Mouse (Mus musculus): ENCODE data around the gene Arhgap35. TPM values are rescaled to one million over a fixed set of nuclear protein-coding genes. Genes with fewer than 3 reads are reported as not detected.
A peak's percentile ranks its signal among the peaks of the same experiment; 100 is the strongest.

Arhgap35 gene
- polyA plus RNA-seq, 1 experiment from 2014 or later = 40.0 TPM

DNA sequence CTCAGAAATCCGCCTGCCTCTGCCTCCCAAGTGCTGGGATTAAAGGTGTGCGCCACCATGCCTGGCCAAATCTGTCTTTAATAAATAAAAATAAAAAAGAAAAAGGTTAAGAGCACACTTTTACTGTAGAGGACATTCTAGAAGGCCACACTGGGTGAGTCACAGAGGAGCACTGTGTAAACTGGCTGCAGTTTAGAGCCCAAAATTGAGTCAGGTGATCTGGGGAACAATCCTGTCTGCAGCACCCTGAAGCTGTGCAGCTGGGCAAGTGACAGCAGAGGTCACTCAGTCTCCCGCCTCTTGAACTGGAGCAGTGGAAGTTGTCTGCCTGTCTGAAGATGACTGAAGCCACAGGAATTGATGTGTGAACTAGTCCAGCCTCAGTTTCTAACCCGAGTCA, 113.2 kb downstream of the Arhgap35 start:
- Histone ChIP-seq H3K36me3 (peaks cover 83% of the 10 kb centered on the region), H3K4me1 (no peaks in the 10 kb centered on the region), H3K4me3 (no peak overlapping the region), H3K27ac (no peak overlapping the region), H3K9ac (no peak overlapping the region), H3K27me3 (no peaks in the 10 kb centered on the region), H3K4me2 (replicated peaks) (no peak overlapping the region), H3K9me3 (replicated peaks) (no peaks in the 10 kb centered on the region)
- no peak for ATAC-seq (ENCODE audit: low FRiP score)
- 89% methylated on average over 4 of the region's 4 CpGs for WGBS

- no peak overlapping the region for H3K4me2 ChIP-seq (replicated peaks)
- H3K27me3 ChIP-seq = no peaks in the 10 kb centered on the region
- H3K4me1 ChIP-seq = no peaks in the 10 kb centered on the region
- H3K4me3 ChIP-seq = no peak overlapping the region
- H3K9me3 ChIP-seq (replicated peaks) = no peaks in the 10 kb centered on the region
- peaks cover 82% of the 10 kb centered on the region for H3K36me3 ChIP-seq
- peak; percentile 43; the same call in 1 of the 2 replicates for ATAC-seq (ENCODE audit: low FRiP score)
- 67% methylated on average over 6 of the region's 6 CpGs for WGBS
- no peak overlapping the region for H3K9ac ChIP-seq
- no peak overlapping the region for H3K27ac ChIP-seq
Measured at GRCm38 (mm10) chr7:16499671-16500104, 115.1 kb downstream of the Arhgap35 start.

DNA sequence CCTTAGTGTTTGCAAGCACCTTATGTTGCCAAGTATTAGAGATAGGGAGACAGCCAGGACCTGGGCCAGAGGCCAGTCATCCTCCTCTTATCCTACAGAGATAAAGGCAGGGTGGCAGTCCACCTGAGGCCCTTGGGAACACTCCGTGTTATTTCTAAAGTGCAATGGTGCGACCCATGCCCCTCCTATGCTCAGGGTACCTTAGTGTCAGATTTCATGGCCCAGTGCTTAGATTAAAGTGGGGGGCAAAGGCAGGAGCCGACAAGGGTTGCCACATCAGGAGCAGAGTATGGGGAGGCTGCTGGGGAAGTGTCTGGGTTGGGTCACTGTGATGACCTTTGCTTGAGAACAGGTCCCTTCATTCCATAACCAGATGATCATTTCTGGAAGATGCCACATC, 118.5 kb downstream of the Arhgap35 start:
- Histone ChIP-seq H3K36me3 (peaks cover 57% of the 10 kb centered on the region), H3K9me3 (replicated peaks) (no peaks in the 10 kb centered on the region), H3K4me3 (no peak overlapping the region), H3K27me3 (no peaks in the 10 kb centered on the region), H3K4me2 (replicated peaks) (no peak overlapping the region), H3K4me1 (no peaks in the 10 kb centered on the region), H3K27ac (no peak overlapping the region), H3K9ac (no peak overlapping the region)
- WGBS = 83% methylated on average over 3 of the region's 3 CpGs
- ATAC-seq (ENCODE audit: low FRiP score) = no peak

DNA sequence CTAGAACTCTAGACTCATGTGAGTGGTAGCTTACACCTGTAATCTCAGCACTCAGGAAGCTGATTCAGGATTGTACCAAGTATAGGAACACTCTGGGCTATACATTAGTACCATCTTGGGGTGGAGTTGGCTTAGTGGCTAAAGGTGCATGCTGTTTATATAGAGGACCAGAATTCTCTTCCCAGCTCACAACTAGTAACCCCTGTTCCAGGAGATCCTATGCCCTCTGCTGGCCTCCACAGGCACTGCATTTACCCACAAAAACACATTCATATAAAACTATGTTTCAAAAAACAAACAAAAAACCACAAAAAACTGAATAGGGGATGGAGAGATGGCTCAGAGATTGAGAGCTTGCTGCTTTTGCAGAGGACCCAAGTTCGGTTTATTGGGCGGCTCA, 121.4 kb downstream of the Arhgap35 start:
- 31% methylated on average over 2 of the region's 2 CpGs for WGBS
- Histone ChIP-seq H3K27me3 (no peaks in the 10 kb centered on the region), H3K36me3 (peaks cover 39% of the 10 kb centered on the region), H3K9me3 (replicated peaks) (no peaks in the 10 kb centered on the region), H3K4me1 (no peaks in the 10 kb centered on the region), H3K4me3 (no peak overlapping the region), H3K4me2 (replicated peaks) (no peak overlapping the region), H3K27ac (no peak overlapping the region), H3K9ac (no peak overlapping the region)
- ATAC-seq (ENCODE audit: low FRiP score) = no peak; the same call in 1 of the 2 replicates

DNA sequence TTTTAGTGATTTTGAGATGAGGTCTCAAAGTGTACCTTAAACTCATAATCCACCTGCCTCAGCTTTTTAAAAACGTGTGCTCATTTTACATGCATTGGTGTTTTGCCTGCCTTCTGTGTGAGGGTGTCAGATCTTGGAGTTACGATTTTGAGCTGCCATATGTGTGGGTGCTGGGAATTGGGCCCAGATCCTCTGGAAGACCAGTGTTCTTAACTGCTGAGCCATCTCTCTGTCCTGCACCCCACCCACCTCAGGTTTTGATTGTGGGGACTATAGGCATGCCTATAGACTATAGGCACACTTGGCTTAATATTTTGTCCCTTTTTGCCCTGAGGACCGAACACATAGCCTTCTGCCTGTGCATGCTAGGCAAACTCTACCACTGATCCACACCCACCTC, 122.6 kb downstream of the Arhgap35 start:
- no peak overlapping the region for H3K4me2 ChIP-seq (replicated peaks)
- no peaks in the 10 kb centered on the region for H3K9me3 ChIP-seq (replicated peaks)
- H3K4me3 ChIP-seq = no peak overlapping the region
- H3K27ac ChIP-seq = no peak overlapping the region
- H3K27me3 ChIP-seq = no peaks in the 10 kb centered on the region
- WGBS = 66% methylated on average over 3 of the region's 3 CpGs
- H3K4me1 ChIP-seq = no peaks in the 10 kb centered on the region
- H3K36me3 ChIP-seq = peaks cover 28% of the 10 kb centered on the region
- no peak overlapping the region for H3K9ac ChIP-seq
- ATAC-seq (ENCODE audit: low FRiP score) = no peak

- Histone ChIP-seq H3K27ac (no peak overlapping the region), H3K27me3 (no peaks in the 10 kb centered on the region), H3K36me3 (peaks cover 23% of the 10 kb centered on the region), H3K9ac (no peak overlapping the region), H3K4me3 (no peak overlapping the region), H3K4me2 (replicated peaks) (no peak overlapping the region), H3K4me1 (no peaks in the 10 kb centered on the region), H3K9me3 (replicated peaks) (no peaks in the 10 kb centered on the region)
- 29% methylated on average over 3 of the region's 3 CpGs for WGBS
- ATAC-seq (ENCODE audit: low FRiP score) = peak; percentile 59; the same call in 1 of the 2 replicates
Measured at GRCm38 (mm10) chr7:16491759-16492158, 123.0 kb downstream of the Arhgap35 start.

DNA sequence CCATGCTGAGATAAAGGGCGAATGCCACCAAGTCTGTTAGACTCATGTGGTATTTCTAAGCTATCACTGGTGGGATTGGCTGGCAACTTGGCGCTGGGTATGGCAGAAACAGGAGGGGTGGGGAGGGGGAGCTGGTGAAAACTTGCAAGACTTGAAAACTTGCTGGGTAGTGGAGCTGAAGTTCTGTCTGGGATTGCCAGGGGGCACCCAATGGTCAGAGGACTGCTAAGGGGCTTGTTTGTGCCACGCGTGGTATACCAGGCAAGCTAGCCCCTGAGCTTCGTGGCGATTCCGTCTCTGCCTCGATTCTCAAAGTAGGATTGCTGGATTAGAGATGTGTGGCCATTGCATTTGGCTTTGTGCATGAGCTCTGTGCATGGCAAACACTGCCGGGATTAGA, 124.8 kb downstream of the Arhgap35 start:
- no peaks in the 10 kb centered on the region for H3K27me3 ChIP-seq
- 90% methylated on average over 9 of the region's 9 CpGs for WGBS
- H3K4me2 ChIP-seq (replicated peaks) = no peak overlapping the region
- no peak overlapping the region for H3K27ac ChIP-seq
- H3K9me3 ChIP-seq (replicated peaks) = no peaks in the 10 kb centered on the region
- no peak overlapping the region for H3K4me3 ChIP-seq
- H3K9ac ChIP-seq = no peak overlapping the region
- H3K4me1 ChIP-seq = no peaks in the 10 kb centered on the region
- ATAC-seq (ENCODE audit: low FRiP score) = no peak
- H3K36me3 ChIP-seq = peaks cover 5% of the 10 kb centered on the region; the same call in 1 of the 2 replicates

- H3K27ac ChIP-seq = no peak overlapping the region
- no peak overlapping the region for H3K4me2 ChIP-seq (replicated peaks)
- H3K9me3 ChIP-seq (replicated peaks) = no peaks in the 10 kb centered on the region
- H3K36me3 ChIP-seq = 0 out of 2 replicates have a peak, but pooled peaks cover under 1% of the 10 kb centered on the region
- H3K4me1 ChIP-seq = no peaks in the 10 kb centered on the region
- H3K4me3 ChIP-seq = no peak overlapping the region
- H3K9ac ChIP-seq = no peak overlapping the region
- H3K27me3 ChIP-seq = no peaks in the 10 kb centered on the region
- no peak for ATAC-seq (ENCODE audit: low FRiP score)
Measured at GRCm38 (mm10) chr7:16488816-16489215, 126.0 kb downstream of the Arhgap35 start.

DNA sequence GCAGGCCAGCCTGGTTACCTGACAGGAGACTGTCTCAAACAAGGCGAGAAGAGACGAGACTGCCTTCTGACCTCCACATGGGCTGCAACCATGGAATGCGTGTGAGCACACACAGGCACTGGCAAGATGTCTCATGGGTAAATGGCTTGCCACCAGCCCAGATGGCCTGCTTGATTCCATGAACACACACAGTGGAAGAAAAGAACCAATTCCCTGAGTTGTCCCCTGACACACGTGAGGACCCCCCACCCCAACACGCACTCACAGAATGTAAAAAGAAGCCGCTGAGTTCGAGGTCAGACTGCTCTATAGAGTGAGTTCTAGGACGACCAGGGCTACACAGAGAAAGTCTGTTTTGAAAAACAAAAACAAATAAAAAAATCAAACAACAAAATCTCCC, 137.2 kb downstream of the Arhgap35 start, which contains the start of gene Npas1:
Gene Npas1 (minus strand): TSS at position 101 of the 400 bp plus-strand sequence.
- Histone ChIP-seq H3K4me1 (peaks cover 20% of the 10 kb centered on the region), H3K9ac (0 out of 2 replicates have a peak within 1 kb of the TSS, but pooled peaks have one; percentile 38), H3K9me3 (replicated peaks) (no peaks in the 10 kb centered on the region), H3K4me3 (peak within 1 kb of the TSS; percentile 35), H3K27ac (no peak within 1 kb of the TSS), H3K4me2 (replicated peaks) (peak within 1 kb of the TSS; percentile 57), H3K36me3 (no peaks in the 10 kb centered on the region), H3K27me3 (peaks cover 64% of the 10 kb centered on the region)
- WGBS = 86% methylated on average over 8 of the region's 8 CpGs
- no peak for ATAC-seq (ENCODE audit: low FRiP score)

DNA sequence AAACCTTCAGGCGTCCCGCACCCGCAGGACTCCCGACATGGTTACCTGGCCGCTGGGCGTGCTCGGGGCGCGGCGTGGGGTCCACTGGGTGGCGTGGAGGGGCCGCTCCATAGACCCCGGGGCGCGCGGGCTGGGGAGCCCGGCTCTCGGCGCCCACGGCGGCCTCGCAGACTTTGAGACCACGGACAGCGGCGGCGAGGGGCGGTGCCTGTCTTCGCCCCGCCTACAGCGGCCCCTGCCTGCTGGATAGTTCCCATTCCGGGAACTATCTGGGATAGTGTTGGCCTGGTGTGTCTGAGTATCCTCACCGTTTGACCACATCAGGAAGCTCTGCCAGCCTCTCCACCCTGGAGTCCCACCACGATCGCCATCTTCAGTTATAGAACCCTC, 138.2 kb downstream of the Arhgap35 start:
- 2% methylated on average over 32 of the region's 34 CpGs for WGBS
- Histone ChIP-seq H3K27ac (no peak overlapping the region), H3K27me3 (peaks cover 72% of the 10 kb centered on the region), H3K9ac (0 out of 2 replicates have a peak overlapping the region, but pooled peaks have one; percentile 38), H3K4me3 (peak overlapping the region; percentile 35), H3K36me3 (no peaks in the 10 kb centered on the region), H3K4me2 (replicated peaks) (peak overlapping the region; percentile 57), H3K4me1 (peaks cover 23% of the 10 kb centered on the region), H3K9me3 (replicated peaks) (no peaks in the 10 kb centered on the region)
- ATAC-seq (ENCODE audit: low FRiP score) = no peak

- no peaks in the 10 kb centered on the region for H3K36me3 ChIP-seq
- H3K4me1 ChIP-seq = peaks cover 23% of the 10 kb centered on the region
- H3K27me3 ChIP-seq = peaks cover 74% of the 10 kb centered on the region
- peak overlapping the region; percentile 57 for H3K4me2 ChIP-seq (replicated peaks)
- WGBS = 2% methylated on average over 55 of the region's 59 CpGs
- H3K27ac ChIP-seq = no peak overlapping the region
- peak overlapping the region; percentile 38; the same call in 1 of the 2 replicates for H3K9ac ChIP-seq
- no peaks in the 10 kb centered on the region for H3K9me3 ChIP-seq (replicated peaks)
- ATAC-seq (ENCODE audit: low FRiP score) = peak; percentile 13; the same call in 1 of the 2 replicates
- H3K4me3 ChIP-seq = peak overlapping the region; percentile 35
Measured at GRCm38 (mm10) chr7:16475764-16476599, 138.8 kb downstream of the Arhgap35 start.

DNA sequence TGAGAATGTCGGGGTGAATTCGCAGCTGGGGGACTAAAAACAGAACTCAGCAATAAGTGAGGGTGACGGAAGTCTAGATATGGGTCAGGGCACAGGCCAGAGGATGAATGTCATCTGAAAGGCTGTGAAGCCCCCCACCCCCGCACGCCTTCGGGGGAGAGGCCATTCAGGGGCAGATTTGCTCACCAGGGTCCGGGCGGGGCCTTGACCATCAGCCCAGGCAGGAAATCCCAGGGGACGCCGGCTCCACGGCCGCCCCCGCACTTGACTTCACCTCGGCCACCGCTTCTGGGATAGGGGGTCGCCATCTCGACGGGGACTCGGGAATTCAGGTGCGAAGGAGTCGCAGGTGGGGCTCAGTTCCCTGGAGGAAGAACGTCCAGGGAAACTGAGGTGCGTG, 139.5 kb downstream of the Arhgap35 start:
- Histone ChIP-seq H3K36me3 (no peaks in the 10 kb centered on the region), H3K27ac (no peak overlapping the region), H3K27me3 (peaks cover 78% of the 10 kb centered on the region), H3K4me1 (peaks cover 23% of the 10 kb centered on the region), H3K9ac (no peak overlapping the region), H3K9me3 (replicated peaks) (no peaks in the 10 kb centered on the region), H3K4me2 (replicated peaks) (peak overlapping the region; percentile 57), H3K4me3 (peak overlapping the region; percentile 25; the same call in 1 of the 2 replicates)
- no peak for ATAC-seq (ENCODE audit: low FRiP score)
- 3% methylated on average over 23 of the region's 23 CpGs for WGBS
